Mouse (Mus musculus): ENCODE data around the gene Etl4. TPM values are rescaled to one million over a fixed set of nuclear protein-coding genes. Genes with fewer than 3 reads are reported as not detected.
A peak's percentile ranks its signal among the peaks of the same experiment; 100 is the strongest.

Gene Etl4
- polyA plus RNA-seq, 1 experiment from 2014 or later: 33.4 TPM

GRCm38 (mm10) chr2:20435530-20435929 is 526.0 kb downstream of the Etl4 start:
- no peaks in the 10 kb centered on the region for H3K27me3 ChIP-seq (ENCODE audit: insufficient read depth, low read length)
- no peaks in the 10 kb centered on the region for H3K9me3 ChIP-seq (ENCODE audit: low read depth, low read length)
- no peak for DNase-seq
- H3K9ac ChIP-seq: no peak overlapping the region
- 87% methylated on average over 4 of the region's 4 CpGs for WGBS
- no peak overlapping the region for H3K4me3 ChIP-seq (ENCODE audit: low read depth, low read length)
- no peaks in the 10 kb centered on the region for H3K4me1 ChIP-seq (ENCODE audit: insufficient read depth)
- no peak overlapping the region for H3K4me2 ChIP-seq
- TF ChIP-seq CTCF (IDR thresholded peaks at IDR 0.05; ENCODE audit: low read depth): no peak
- no peak for ATAC-seq (ENCODE audit: insufficient read depth)
- H3K27ac ChIP-seq (ENCODE audit: low read depth): no peak overlapping the region
- no peaks in the 10 kb centered on the region for H3K36me3 ChIP-seq (ENCODE audit: insufficient read depth)

- DNase-seq: no peak
- TF ChIP-seq CTCF (IDR thresholded peaks at IDR 0.05; ENCODE audit: low read depth): no peak
- peaks cover 20% of the 10 kb centered on the region for H3K4me1 ChIP-seq (ENCODE audit: insufficient read depth)
- no peaks in the 10 kb centered on the region for H3K36me3 ChIP-seq (ENCODE audit: insufficient read depth)
- H3K9ac ChIP-seq: no peak overlapping the region
- no peak overlapping the region for H3K4me3 ChIP-seq (ENCODE audit: low read depth, low read length)
- no peak for ATAC-seq (ENCODE audit: insufficient read depth)
- no peak overlapping the region for H3K27ac ChIP-seq (ENCODE audit: low read depth)
- no peaks in the 10 kb centered on the region for H3K27me3 ChIP-seq (ENCODE audit: insufficient read depth, low read length)
- H3K9me3 ChIP-seq (ENCODE audit: low read depth, low read length): no peaks in the 10 kb centered on the region
- no peak overlapping the region for H3K4me2 ChIP-seq
- WGBS: 71% methylated on average over 2 of the region's 2 CpGs
Measured at GRCm38 (mm10) chr2:20442731-20443130, 533.2 kb downstream of the Etl4 start.

GRCm38 (mm10) chr2:20443671-20444440 is 534.3 kb downstream of the Etl4 start:
- H3K4me2 ChIP-seq: peak overlapping the region; percentile 43; the same call in 1 of the 2 replicates
- peaks cover 20% of the 10 kb centered on the region for H3K4me1 ChIP-seq (ENCODE audit: insufficient read depth)
- H3K9ac ChIP-seq: no peak overlapping the region
- DNase-seq: peak; percentile 84
- peak; percentile 78 for ATAC-seq (ENCODE audit: insufficient read depth)
- TF ChIP-seq CTCF (IDR thresholded peaks at IDR 0.05; ENCODE audit: low read depth): no peak
- H3K9me3 ChIP-seq (ENCODE audit: low read depth, low read length): no peaks in the 10 kb centered on the region
- H3K27ac ChIP-seq (ENCODE audit: low read depth): peak overlapping the region; percentile 94
- H3K36me3 ChIP-seq (ENCODE audit: insufficient read depth): no peaks in the 10 kb centered on the region
- no peaks in the 10 kb centered on the region for H3K27me3 ChIP-seq (ENCODE audit: insufficient read depth, low read length)
- WGBS: 18% methylated on average over 10 of the region's 10 CpGs
- no peak overlapping the region for H3K4me3 ChIP-seq (ENCODE audit: low read depth, low read length)

GRCm38 (mm10) chr2:20445156-20446155 is 535.9 kb downstream of the Etl4 start:
- peak overlapping the region; percentile 34; the same call in 1 of the 2 replicates for H3K4me2 ChIP-seq
- peaks cover 20% of the 10 kb centered on the region for H3K4me1 ChIP-seq (ENCODE audit: insufficient read depth)
- H3K36me3 ChIP-seq (ENCODE audit: insufficient read depth): no peaks in the 10 kb centered on the region
- H3K27me3 ChIP-seq (ENCODE audit: insufficient read depth, low read length): no peaks in the 10 kb centered on the region
- TF ChIP-seq CTCF (IDR thresholded peaks at IDR 0.05; ENCODE audit: low read depth): no peak
- no peak overlapping the region for H3K9ac ChIP-seq
- peak overlapping the region; percentile 88 for H3K27ac ChIP-seq (ENCODE audit: low read depth)
- ATAC-seq (ENCODE audit: insufficient read depth) (peak; percentile 62), DNase-seq (peak; percentile 64)
- H3K4me3 ChIP-seq (ENCODE audit: low read depth, low read length): no peak overlapping the region
- WGBS: 25% methylated on average over 17 of the region's 17 CpGs
- H3K9me3 ChIP-seq (ENCODE audit: low read depth, low read length): no peaks in the 10 kb centered on the region

GRCm38 (mm10) chr2:20446180-20446579 is 536.6 kb downstream of the Etl4 start:
- DNase-seq (peak; percentile 37), ATAC-seq (ENCODE audit: insufficient read depth) (no peak)
- no peaks in the 10 kb centered on the region for H3K27me3 ChIP-seq (ENCODE audit: insufficient read depth, low read length)
- WGBS: 52% methylated on average over 4 of the region's 4 CpGs
- peaks cover 20% of the 10 kb centered on the region for H3K4me1 ChIP-seq (ENCODE audit: insufficient read depth)
- peak overlapping the region; percentile 88 for H3K27ac ChIP-seq (ENCODE audit: low read depth)
- H3K4me2 ChIP-seq: peak overlapping the region; percentile 34; the same call in 1 of the 2 replicates
- no peak overlapping the region for H3K9ac ChIP-seq
- peak; percentile 30; the same call in 1 of the 2 replicates for TF ChIP-seq CTCF (IDR thresholded peaks at IDR 0.05; ENCODE audit: low read depth)
- H3K9me3 ChIP-seq (ENCODE audit: low read depth, low read length): no peaks in the 10 kb centered on the region
- H3K36me3 ChIP-seq (ENCODE audit: insufficient read depth): no peaks in the 10 kb centered on the region
- H3K4me3 ChIP-seq (ENCODE audit: low read depth, low read length): no peak overlapping the region

GRCm38 (mm10) chr2:20450945-20451344 is 541.4 kb downstream of the Etl4 start:
- Histone ChIP-seq H3K27ac (ENCODE audit: low read depth) (peak overlapping the region; percentile 69), H3K27me3 (ENCODE audit: insufficient read depth, low read length) (no peaks in the 10 kb centered on the region), H3K4me1 (ENCODE audit: insufficient read depth) (peaks cover 6% of the 10 kb centered on the region), H3K9me3 (ENCODE audit: low read depth, low read length) (no peaks in the 10 kb centered on the region), H3K9ac (no peak overlapping the region), H3K4me2 (no peak overlapping the region), H3K36me3 (ENCODE audit: insufficient read depth) (no peaks in the 10 kb centered on the region), H3K4me3 (ENCODE audit: low read depth, low read length) (no peak overlapping the region)
- peak; percentile 85 for DNase-seq
- WGBS: 17% methylated on average over 3 of the region's 3 CpGs
- ATAC-seq (ENCODE audit: insufficient read depth): peak; percentile 55
- TF ChIP-seq CTCF (IDR thresholded peaks at IDR 0.05; ENCODE audit: low read depth): no peak

Data from lung, embryonic 14.5 days (tissue).